Mouse (Mus musculus) large intestine, adult 2 months (tissue): ENCODE data around the gene Fam83g. TPM values are rescaled to one million over a fixed set of nuclear protein-coding genes. Genes with fewer than 3 reads are reported as not detected.

Experiments used
- polyA plus RNA-seq: library from polyadenylated mRNA; depleted of rRNA; stranded (reverse); fragments of >200 nt; gene quantifications from 2 replicates; pipeline ENCODE4 v1.2.3, GENCODE M21; 2012; rRNA removed

Gene Fam83g
- polyA plus RNA-seq, 1 experiment, result 14.9 TPM

Other genes starting within 250 kb of the Fam83g start
- 0.30 and 0.62 TPM in 2 replicates for gene Rnf112, start 230.0 kb upstream of the Fam83g start, polyA plus RNA-seq
- 58.2 and 69.7 TPM in 2 replicates for gene Mfap4, start 198.7 kb upstream of the Fam83g start, polyA plus RNA-seq
- gene Mapk7, start 189.7 kb upstream of the Fam83g start, polyA plus RNA-seq, result 13.8 and 17.0 TPM in 2 replicates
- 15.3 and 25.4 TPM in 2 replicates for gene B9d1, start 178.9 kb upstream of the Fam83g start, polyA plus RNA-seq
- 10.6 and 12.7 TPM in 2 replicates for gene Epn2, start 104.4 kb upstream of the Fam83g start, polyA plus RNA-seq
- 7.8 and 9.0 TPM in 2 replicates for gene Grap, start 30.8 kb upstream of the Fam83g start, polyA plus RNA-seq
- gene Slc5a10, start 36.7 kb downstream of the Fam83g start, polyA plus RNA-seq, result 0.05 TPM in 1 of 2 replicates, not detected in the other
- 14.4 and 18.8 TPM in 2 replicates for gene Prpsap2, start 78.0 kb downstream of the Fam83g start, polyA plus RNA-seq
- gene Ulk2, start 171.0 kb downstream of the Fam83g start, polyA plus RNA-seq, result 14.6 and 23.4 TPM in 2 replicates
- 9.0 and 10.7 TPM in 2 replicates for gene Akap10, start 246.2 kb downstream of the Fam83g start, polyA plus RNA-seq